Mouse (Mus musculus) myocyte (in vitro differentiated cells): ENCODE measurements around the gene Gga3.

Experiments
- CEBPB ChIP-seq: IDR thresholded peaks from 2 replicates; pipeline ENCODE4 v1.6.1; 2011; ENCODE audit warnings: mild to moderate bottlenecking, moderate library complexity; ENCODE audit not compliant: poor library complexity, insufficient read depth, severe bottlenecking
- E2F4 ChIP-seq: IDR thresholded peaks from one replicate; pipeline ENCODE4 v1.6.1; 2011; ENCODE audit warnings: mild to moderate bottlenecking, control low read depth, moderate library complexity; ENCODE audit not compliant: insufficient read depth
- MAX ChIP-seq: IDR thresholded peaks from one replicate; pipeline ENCODE4 v1.6.1; 2011; ENCODE audit warnings: low read depth, mild to moderate bottlenecking, control low read depth
- MYOD1 ChIP-seq, 3 experiments: IDR thresholded peaks; one replicate each; pipeline ENCODE4 v1.6.1; 2011; ENCODE audit warnings: control low read depth in 2 of 3, low read depth in 2 of 3, mild to moderate bottlenecking in 2 of 3, moderate library complexity in 1 of 3; ENCODE audit not compliant: insufficient read length in 2 of 3, control insufficient read depth in 1 of 3
- MYOG ChIP-seq, 3 experiments: IDR thresholded peaks; one replicate each; pipeline ENCODE4 v1.6.1; 2011; ENCODE audit warnings: control low read depth in 2 of 3, low read depth in 2 of 3, mild to moderate bottlenecking in 2 of 3; ENCODE audit not compliant: insufficient read length in 2 of 3, control insufficient read depth in 1 of 3, insufficient read depth in 1 of 3
- POLR2A ChIP-seq: IDR thresholded peaks from one replicate; pipeline ENCODE4 v1.6.1; 2011; ENCODE audit warnings: low read depth, mild to moderate bottlenecking, control low read depth, moderate library complexity; ENCODE audit not compliant: insufficient read length
- TCF12 ChIP-seq: IDR thresholded peaks from one replicate; pipeline ENCODE4 v1.6.1; 2011; ENCODE audit warnings: mild to moderate bottlenecking, control low read depth; ENCODE audit not compliant: poor library complexity, insufficient read depth, severe bottlenecking
- TCF3 ChIP-seq: IDR thresholded peaks from one replicate; pipeline ENCODE4 v1.6.1; 2011; ENCODE audit warnings: low read depth, control low read depth; ENCODE audit not compliant: insufficient read length
- USF1 ChIP-seq: IDR thresholded peaks from one replicate; pipeline ENCODE4 v1.6.1; 2011; ENCODE audit warnings: low read depth, mild to moderate bottlenecking, control low read depth, moderate library complexity

- TF ChIP-seq E2F4 (no peak), MYOG (IDR thresholded peaks at IDR 0.05; ENCODE audit: control insufficient read depth in 1 of 3, insufficient read depth in 1 of 3, insufficient read length in 2 of 3, low read depth in 2 of 3) (no peak), POLR2A (no peak), USF1 (no peak), TCF12 (no peak), MAX (no peak), CEBPB (no peak), MYOD1 (IDR thresholded peaks at IDR 0.05; ENCODE audit: control insufficient read depth in 1 of 3, insufficient read length in 2 of 3, low read depth in 2 of 3) (no peak), TCF3 (no peak)
Observed at GRCm38 (mm10) chr11:115535401-115536037, 68.3 kb downstream of the Gga3 start.
